Mouse (Mus musculus) urinary bladder, postnatal 36 days (tissue): ENCODE measurements around the gene Nfatc3.

Experiments used
- DNase-seq, 2 experiments: peaks; one replicate each; pipeline ENCODE4 v3.0.0; 2022; ENCODE audit warnings: low spot score in 2 of 2, mixed read lengths in 1 of 2

Gene Nfatc3

GRCm38 (mm10) chr8:106126055-106126454 lies 67.4 kb downstream of the Nfatc3 start:
- no peak for DNase-seq

- no peak for DNase-seq
These were observed 68.4 kb downstream of the Nfatc3 start for GRCm38 (mm10) chr8:106127054-106127453.

- no peak for DNase-seq
These were observed 69.3 kb downstream of the Nfatc3 start for GRCm38 (mm10) chr8:106127882-106128410.

GRCm38 (mm10) chr8:106129232-106129930 lies 70.7 kb downstream of the Nfatc3 start:
- DNase-seq = no peak

GRCm38 (mm10) chr8:106129997-106130396 lies 71.4 kb downstream of the Nfatc3 start:
- no peak for DNase-seq

GRCm38 (mm10) chr8:106130505-106130904 lies 71.9 kb downstream of the Nfatc3 start:
- DNase-seq = no peak

GRCm38 (mm10) chr8:106131021-106131420 lies 72.4 kb downstream of the Nfatc3 start:
- no peak for DNase-seq

GRCm38 (mm10) chr8:106131488-106132222 lies 73.0 kb downstream of the Nfatc3 start:
- DNase-seq = no peak

GRCm38 (mm10) chr8:106132356-106132755 lies 73.7 kb downstream of the Nfatc3 start:
- no peak for DNase-seq

GRCm38 (mm10) chr8:106133526-106133925 lies 74.9 kb downstream of the Nfatc3 start:
- no peak for DNase-seq

- DNase-seq = no peak
These were observed 75.3 kb downstream of the Nfatc3 start for GRCm38 (mm10) chr8:106133946-106134345.

GRCm38 (mm10) chr8:106134751-106135571 lies 76.3 kb downstream of the Nfatc3 start:
- DNase-seq = peak; percentile 85 to 90

- DNase-seq = no peak
These were observed 77.0 kb downstream of the Nfatc3 start for GRCm38 (mm10) chr8:106135672-106136071.

- peak; percentile 86 for DNase-seq
These were observed 77.8 kb downstream of the Nfatc3 start, which contains the start of gene Esrp2 for GRCm38 (mm10) chr8:106136156-106137130. Gene Esrp2 (minus strand): TSS chr8:106136974.

GRCm38 (mm10) chr8:106137218-106137905 lies 78.7 kb downstream of the Nfatc3 start:
- peak in 1 of 2 experiments; percentile 57 for DNase-seq

GRCm38 (mm10) chr8:106137906-106138477 lies 79.4 kb downstream of the Nfatc3 start:
- DNase-seq = peak; percentile 81 to 83

- DNase-seq = no peak
These were observed 80.0 kb downstream of the Nfatc3 start for GRCm38 (mm10) chr8:106138616-106139015.

GRCm38 (mm10) chr8:106140191-106140590 lies 81.6 kb downstream of the Nfatc3 start:
- no peak for DNase-seq

GRCm38 (mm10) chr8:106140769-106141168 lies 82.1 kb downstream of the Nfatc3 start:
- peak; percentile 77 to 83 for DNase-seq

GRCm38 (mm10) chr8:106145331-106145730 lies 86.7 kb downstream of the Nfatc3 start:
- DNase-seq = no peak
